Mouse (Mus musculus): ENCODE results near the gene Psd4. TPM values are rescaled to one million over a fixed set of nuclear protein-coding genes. Genes with fewer than 3 reads are reported as not detected.

The Psd4 gene
- polyA plus RNA-seq, 1 experiment: 0.94 TPM

GRCm38 (mm10) chr2:24386158-24386963 is 19.0 kb downstream of the Psd4 start:
- Histone ChIP-seq H3K4me3 (ENCODE audit: control insufficient read depth, low read depth, low read length) (peak overlapping the region; percentile 0), H3K27me3 (ENCODE audit: control insufficient read depth, insufficient read depth, low read length) (no peaks in the 10 kb centered on the region), H3K27ac (ENCODE audit: control insufficient read depth, insufficient read depth, low read depth, low read length) (no peak overlapping the region), H3K36me3 (ENCODE audit: control insufficient read depth, insufficient read depth, low read length) (no peaks in the 10 kb centered on the region), H3K4me1 (ENCODE audit: control insufficient read depth, insufficient read depth, low read length) (peaks cover 2% of the 10 kb centered on the region; the same call in 1 of the 2 replicates)
- no peak for TF ChIP-seq CTCF (IDR thresholded peaks at IDR 0.05; ENCODE audit: control insufficient read depth, insufficient read depth, insufficient replicate concordance, low read depth, low read length)
- TF ChIP-seq POLR2A (IDR thresholded peaks at IDR 0.05; ENCODE audit: control insufficient read depth, low read depth, low read length): no peak

GRCm38 (mm10) chr2:24386964-24387320 is 19.6 kb downstream of the Psd4 start:
- TF ChIP-seq POLR2A (IDR thresholded peaks at IDR 0.05; ENCODE audit: control insufficient read depth, low read depth, low read length) (no peak), CTCF (IDR thresholded peaks at IDR 0.05; ENCODE audit: control insufficient read depth, insufficient read depth, insufficient replicate concordance, low read depth, low read length) (no peak)
- Histone ChIP-seq H3K4me1 (ENCODE audit: control insufficient read depth, insufficient read depth, low read length) (peaks cover 2% of the 10 kb centered on the region; the same call in 1 of the 2 replicates), H3K4me3 (ENCODE audit: control insufficient read depth, low read depth, low read length) (no peak overlapping the region), H3K27ac (ENCODE audit: control insufficient read depth, insufficient read depth, low read depth, low read length) (no peak overlapping the region), H3K36me3 (ENCODE audit: control insufficient read depth, insufficient read depth, low read length) (no peaks in the 10 kb centered on the region), H3K27me3 (ENCODE audit: control insufficient read depth, insufficient read depth, low read length) (no peaks in the 10 kb centered on the region)

- Histone ChIP-seq H3K4me1 (ENCODE audit: control insufficient read depth, insufficient read depth, low read length) (peaks cover 2% of the 10 kb centered on the region; the same call in 1 of the 2 replicates), H3K36me3 (ENCODE audit: control insufficient read depth, insufficient read depth, low read length) (no peaks in the 10 kb centered on the region), H3K27ac (ENCODE audit: control insufficient read depth, insufficient read depth, low read depth, low read length) (no peak overlapping the region), H3K27me3 (ENCODE audit: control insufficient read depth, insufficient read depth, low read length) (no peaks in the 10 kb centered on the region), H3K4me3 (ENCODE audit: control insufficient read depth, low read depth, low read length) (no peak overlapping the region)
- TF ChIP-seq POLR2A (IDR thresholded peaks at IDR 0.05; ENCODE audit: control insufficient read depth, low read depth, low read length) (no peak), CTCF (IDR thresholded peaks at IDR 0.05; ENCODE audit: control insufficient read depth, insufficient read depth, insufficient replicate concordance, low read depth, low read length) (no peak)
Observed at GRCm38 (mm10) chr2:24387361-24388283, 20.2 kb downstream of the Psd4 start.

- Histone ChIP-seq H3K36me3 (ENCODE audit: control insufficient read depth, insufficient read depth, low read length) (no peaks in the 10 kb centered on the region), H3K4me1 (ENCODE audit: control insufficient read depth, insufficient read depth, low read length) (no peaks in the 10 kb centered on the region), H3K27me3 (ENCODE audit: control insufficient read depth, insufficient read depth, low read length) (no peaks in the 10 kb centered on the region), H3K4me3 (ENCODE audit: control insufficient read depth, low read depth, low read length) (no peak overlapping the region), H3K27ac (ENCODE audit: control insufficient read depth, insufficient read depth, low read depth, low read length) (no peak overlapping the region)
- TF ChIP-seq POLR2A (IDR thresholded peaks at IDR 0.05; ENCODE audit: control insufficient read depth, low read depth, low read length): no peak
- no peak for TF ChIP-seq CTCF (IDR thresholded peaks at IDR 0.05; ENCODE audit: control insufficient read depth, insufficient read depth, insufficient replicate concordance, low read depth, low read length)
Observed at GRCm38 (mm10) chr2:24393251-24393650, 25.9 kb downstream of the Psd4 start.

- Histone ChIP-seq H3K4me3 (ENCODE audit: control insufficient read depth, low read depth, low read length) (no peak overlapping the region), H3K4me1 (ENCODE audit: control insufficient read depth, insufficient read depth, low read length) (no peaks in the 10 kb centered on the region), H3K27ac (ENCODE audit: control insufficient read depth, insufficient read depth, low read depth, low read length) (no peak overlapping the region), H3K27me3 (ENCODE audit: control insufficient read depth, insufficient read depth, low read length) (no peaks in the 10 kb centered on the region), H3K36me3 (ENCODE audit: control insufficient read depth, insufficient read depth, low read length) (no peaks in the 10 kb centered on the region)
- no peak for TF ChIP-seq CTCF (IDR thresholded peaks at IDR 0.05; ENCODE audit: control insufficient read depth, insufficient read depth, insufficient replicate concordance, low read depth, low read length)
- TF ChIP-seq POLR2A (IDR thresholded peaks at IDR 0.05; ENCODE audit: control insufficient read depth, low read depth, low read length): no peak
Observed at GRCm38 (mm10) chr2:24397115-24397514, 29.7 kb downstream of the Psd4 start.

- H3K27me3 ChIP-seq (ENCODE audit: control insufficient read depth, insufficient read depth, low read length): no peaks in the 10 kb centered on the region
- no peak overlapping the region for H3K27ac ChIP-seq (ENCODE audit: control insufficient read depth, insufficient read depth, low read depth, low read length)
- H3K4me1 ChIP-seq (ENCODE audit: control insufficient read depth, insufficient read depth, low read length): peaks cover 6% of the 10 kb centered on the region
- H3K36me3 ChIP-seq (ENCODE audit: control insufficient read depth, insufficient read depth, low read length): no peaks in the 10 kb centered on the region
- H3K4me3 ChIP-seq (ENCODE audit: control insufficient read depth, low read depth, low read length): no peak overlapping the region
- TF ChIP-seq CTCF (IDR thresholded peaks at IDR 0.05; ENCODE audit: control insufficient read depth, insufficient read depth, insufficient replicate concordance, low read depth, low read length) (no peak), POLR2A (IDR thresholded peaks at IDR 0.05; ENCODE audit: control insufficient read depth, low read depth, low read length) (no peak)
Observed at GRCm38 (mm10) chr2:24400711-24401110, 33.3 kb downstream of the Psd4 start.
